Mouse (Mus musculus) lung, postnatal 14 days (tissue): ENCODE data around the gene Olfr273.
"Not testable (repeated sequence)": the region's sequence is repeated elsewhere in the genome, so short reads cannot be mapped to it uniquely, and the experiment has no call there.

Experiments used
- DNase-seq: peaks from one replicate; pipeline ENCODE4 v3.0.0; 2021

The Olfr273 gene

DNA sequence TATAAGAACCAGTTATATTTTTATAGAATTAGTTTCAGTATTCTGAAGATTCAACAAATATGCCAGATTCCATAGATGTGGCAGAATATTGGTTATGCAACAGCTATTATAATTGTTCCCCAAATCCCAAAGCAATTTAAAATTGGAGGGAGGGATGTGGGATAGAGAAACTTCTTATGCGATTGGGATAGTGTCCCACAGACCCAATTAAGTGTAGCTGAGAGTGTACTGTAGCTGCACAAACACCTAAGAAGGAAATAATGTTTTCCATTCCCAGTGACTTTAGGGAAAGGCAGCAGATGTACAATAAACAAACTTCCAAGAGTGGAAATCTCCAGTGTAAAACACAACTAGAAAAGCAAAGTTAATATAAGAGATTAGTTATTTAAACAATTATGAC lies at the start of gene Olfr273:
Olfr273 (minus strand) TSS at position 101 of the 400 bp plus-strand sequence.
- DNase-seq: no peak

DNA sequence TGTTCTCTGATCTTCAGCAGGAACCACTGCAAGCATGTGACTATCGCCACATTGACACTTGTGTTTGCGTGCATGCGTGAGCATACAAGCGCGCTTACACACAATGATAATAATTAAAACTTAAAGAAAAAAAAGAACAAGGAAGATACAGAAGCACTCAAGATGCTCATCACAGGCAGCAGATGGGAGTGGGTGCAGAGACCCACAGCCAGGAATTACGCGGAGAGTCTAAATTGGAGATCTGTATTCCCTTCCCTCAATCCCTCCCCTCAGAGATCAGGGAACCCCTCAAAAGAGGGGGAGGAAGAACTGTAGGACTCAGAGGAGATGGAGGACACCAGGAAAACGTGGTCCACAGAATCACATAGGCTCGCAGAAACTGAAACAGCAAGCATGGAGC lies 5.1 kb upstream of the Olfr273 start:
- DNase-seq: no peak

DNA sequence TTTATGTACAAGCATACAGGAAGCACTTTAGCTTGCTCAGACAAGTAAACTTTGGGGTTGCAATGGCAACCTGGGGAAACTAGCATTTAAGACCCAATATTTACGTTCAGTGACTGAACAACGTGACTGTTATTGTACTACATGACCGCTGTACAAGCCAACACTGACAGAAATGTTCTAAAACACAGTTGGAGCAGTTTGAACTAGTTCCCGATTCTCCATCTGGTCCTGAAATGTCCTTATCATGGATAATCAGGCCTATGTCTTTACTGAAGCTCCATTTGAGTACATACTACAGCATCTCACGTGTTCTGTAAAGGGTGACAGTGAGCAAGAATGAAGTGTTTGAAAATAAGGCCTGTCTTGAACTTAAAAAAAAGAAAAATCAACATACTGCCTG lies 9.4 kb downstream of the Olfr273 start:
- DNase-seq: no peak

DNA sequence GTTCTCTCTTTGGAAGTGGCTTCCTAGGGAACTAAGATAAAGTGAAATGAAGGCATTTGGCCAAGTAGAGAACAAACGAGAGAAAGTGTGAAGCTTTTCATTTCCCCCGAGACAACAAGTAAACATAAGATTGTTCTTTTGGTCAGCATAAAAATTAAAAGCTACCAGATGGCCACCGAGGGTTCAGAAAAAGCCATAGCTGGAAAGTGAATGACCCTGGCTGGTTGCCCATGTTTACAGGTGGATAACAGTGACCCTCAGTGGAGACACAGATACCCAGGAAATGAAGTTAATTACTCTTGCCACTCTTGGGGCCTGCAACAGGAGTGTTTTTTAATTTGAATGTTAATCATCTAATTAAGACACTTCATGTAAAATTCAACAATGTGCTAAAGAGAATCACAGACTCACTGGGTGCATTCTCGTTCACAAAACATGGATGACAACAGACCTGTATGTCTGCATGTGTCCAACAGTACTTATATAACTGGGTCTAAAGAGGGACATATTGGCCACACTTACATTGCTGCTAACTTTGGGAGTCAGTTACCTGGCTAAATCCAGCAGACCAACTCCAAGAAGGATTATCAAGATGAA lies 9.9 kb downstream of the Olfr273 start:
- DNase-seq: no peak

DNA sequence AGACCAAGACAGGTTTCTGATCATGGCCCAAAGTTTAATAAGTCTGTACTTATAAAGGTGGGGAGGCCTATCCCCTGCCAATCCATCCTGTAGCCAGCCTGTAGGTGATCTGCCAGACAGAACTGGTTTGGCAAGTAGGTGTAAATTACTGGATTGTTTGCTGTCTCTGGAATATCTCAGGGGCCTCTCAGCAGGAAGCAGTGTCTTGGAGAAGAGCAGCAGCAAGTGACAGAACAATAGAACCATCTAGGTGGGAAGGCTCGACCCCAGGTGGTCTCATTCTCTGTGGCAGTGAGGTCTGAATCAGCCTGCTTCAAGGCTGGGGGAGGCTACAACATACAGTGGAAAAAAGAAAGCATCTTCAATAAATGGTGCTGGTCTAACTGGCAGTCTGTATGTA lies 13.6 kb downstream of the Olfr273 start:
- DNase-seq: not testable (repeated sequence)

DNA sequence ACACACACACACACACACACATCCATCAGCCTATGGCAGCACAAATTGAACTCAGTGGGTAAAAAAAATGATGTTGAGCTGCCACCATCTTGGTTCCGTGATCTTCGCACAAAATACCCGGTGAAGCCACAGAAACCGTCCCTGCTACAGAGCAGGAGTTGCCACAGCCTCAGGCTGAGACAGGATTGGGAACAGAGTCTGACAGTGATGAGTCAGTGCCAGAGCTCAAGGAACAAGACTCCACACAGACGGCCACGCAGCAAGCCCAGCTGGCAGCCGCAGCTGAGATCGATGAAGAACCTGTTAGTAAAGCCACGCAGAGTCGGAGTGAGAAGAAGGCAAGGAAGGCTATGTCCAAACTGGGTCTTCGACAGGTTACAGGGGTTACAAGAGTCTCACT lies 37.7 kb downstream of the Olfr273 start:
- DNase-seq: no peak

DNA sequence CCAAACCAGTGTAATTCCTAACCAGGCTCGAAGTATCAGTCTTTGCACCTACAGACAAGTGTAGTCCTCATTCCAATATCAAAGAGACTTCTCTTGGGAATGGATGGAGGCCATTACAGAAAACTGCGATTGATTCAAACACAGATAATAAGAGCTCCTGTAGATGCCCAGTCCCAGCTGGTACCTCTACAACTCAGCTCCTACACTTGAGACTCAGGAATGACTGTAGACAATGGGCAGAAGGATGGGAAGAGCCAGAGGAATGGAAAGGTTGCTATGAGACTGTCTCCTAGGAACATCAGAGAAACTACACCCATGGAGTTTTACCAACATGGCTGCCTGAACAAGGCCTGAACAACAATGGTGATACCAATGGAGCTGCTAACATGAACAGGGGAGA lies 44.7 kb downstream of the Olfr273 start, which contains the start of gene Olfr275:
Olfr275 (plus strand) TSS at position 301 of the 400 bp plus-strand sequence.
- DNase-seq: no peak

DNA sequence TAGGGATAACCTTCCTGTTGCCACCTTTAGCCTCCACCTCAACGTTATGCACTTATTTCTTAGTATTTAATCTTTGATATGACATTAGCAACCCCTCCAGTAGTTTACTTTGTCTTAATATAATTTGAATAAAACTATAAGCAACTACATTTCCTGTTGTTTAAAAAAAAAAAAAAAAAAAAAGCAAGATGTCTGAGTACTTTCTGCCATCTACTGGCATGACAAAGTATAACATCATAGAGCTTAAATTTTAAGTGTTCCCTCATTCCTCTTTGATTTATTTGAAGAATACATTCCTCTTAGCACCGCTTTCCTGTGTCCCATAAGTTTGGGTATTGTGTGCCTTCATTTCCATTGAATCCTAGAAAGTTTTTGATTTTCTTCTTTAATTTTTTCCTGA lies 47.2 kb downstream of the Olfr273 start:
- no peak for DNase-seq
